Mouse (Mus musculus): ENCODE results near the gene Polr3e.
"Not testable (repeated sequence)": the region's sequence is repeated elsewhere in the genome, so short reads cannot be mapped to it uniquely, and the experiment has no call there.

Gene Polr3e

GRCm38 (mm10) chr7:120911268-120911667 is 6.3 kb upstream of the Polr3e start:
- not testable (repeated sequence) for DNase-seq (ENCODE audit: low spot score in 2 of 2)

GRCm38 (mm10) chr7:120913332-120913731 is 4.2 kb upstream of the Polr3e start:
- DNase-seq (ENCODE audit: low spot score in 2 of 2), result no peak

- no peak for DNase-seq (ENCODE audit: low spot score in 2 of 2)
These were observed 1.2 kb upstream of the Polr3e start for GRCm38 (mm10) chr7:120916262-120916875.

GRCm38 (mm10) chr7:120917279-120917591 is 309 bp upstream of the Polr3e start:
- DNase-seq (ENCODE audit: low spot score in 2 of 2), result no peak

- DNase-seq (ENCODE audit: low spot score in 2 of 2), result peak in 1 of 2 experiments; percentile 30
These were observed 1.0 kb downstream of the Polr3e start for GRCm38 (mm10) chr7:120918526-120918962.

- DNase-seq (ENCODE audit: low spot score in 2 of 2), result no peak
These were observed 15.6 kb downstream of the Polr3e start for GRCm38 (mm10) chr7:120933110-120933509.

GRCm38 (mm10) chr7:120933680-120934195 is 16.2 kb downstream of the Polr3e start:
- DNase-seq (ENCODE audit: low spot score in 2 of 2), result no peak

GRCm38 (mm10) chr7:120934716-120935115 is 17.2 kb downstream of the Polr3e start:
- DNase-seq (ENCODE audit: low spot score in 2 of 2), result peak in 1 of 2 experiments; percentile 45

- DNase-seq (ENCODE audit: low spot score in 2 of 2), result no peak
These were observed 19.0 kb downstream of the Polr3e start for GRCm38 (mm10) chr7:120936522-120936921.

- DNase-seq (ENCODE audit: low spot score in 2 of 2), result no peak
These were observed 20.7 kb downstream of the Polr3e start for GRCm38 (mm10) chr7:120938206-120938605.

GRCm38 (mm10) chr7:120940343-120940742 is 22.8 kb downstream of the Polr3e start:
- DNase-seq (ENCODE audit: low spot score in 2 of 2), result no peak

- no peak for DNase-seq (ENCODE audit: low spot score in 2 of 2)
These were observed 23.7 kb downstream of the Polr3e start for GRCm38 (mm10) chr7:120941214-120941613.

- DNase-seq (ENCODE audit: low spot score in 2 of 2), result no peak
These were observed 25.0 kb downstream of the Polr3e start for GRCm38 (mm10) chr7:120942506-120942905.

- no peak for DNase-seq (ENCODE audit: low spot score in 2 of 2)
These were observed 26.5 kb downstream of the Polr3e start for GRCm38 (mm10) chr7:120943936-120944509.

GRCm38 (mm10) chr7:120953591-120953990 is 36.0 kb downstream of the Polr3e start:
- DNase-seq (ENCODE audit: low spot score in 2 of 2), result not testable (repeated sequence)

- DNase-seq (ENCODE audit: low spot score in 2 of 2), result no peak
These were observed 42.6 kb downstream of the Polr3e start for GRCm38 (mm10) chr7:120960116-120960515.

- DNase-seq (ENCODE audit: low spot score in 2 of 2), result no peak
These were observed 43.1 kb downstream of the Polr3e start for GRCm38 (mm10) chr7:120960601-120961000.

- DNase-seq (ENCODE audit: low spot score in 2 of 2), result no peak
These were observed 44.3 kb downstream of the Polr3e start for GRCm38 (mm10) chr7:120961893-120962292.

- DNase-seq (ENCODE audit: low spot score in 2 of 2), result no peak
These were observed 45.6 kb downstream of the Polr3e start for GRCm38 (mm10) chr7:120963126-120963525.

GRCm38 (mm10) chr7:120969221-120969620 is 51.7 kb downstream of the Polr3e start:
- no peak for DNase-seq (ENCODE audit: low spot score in 2 of 2)

- DNase-seq (ENCODE audit: low spot score in 2 of 2), result no peak
These were observed 52.6 kb downstream of the Polr3e start for GRCm38 (mm10) chr7:120970112-120970511.

GRCm38 (mm10) chr7:120972471-120972870 is 54.9 kb downstream of the Polr3e start:
- DNase-seq (ENCODE audit: low spot score in 2 of 2), result not testable (repeated sequence)

GRCm38 (mm10) chr7:120974001-120974400 is 56.5 kb downstream of the Polr3e start:
- no peak for DNase-seq (ENCODE audit: low spot score in 2 of 2)
